Mouse (Mus musculus) midbrain, embryonic 12.5 days (tissue): ENCODE measurements around the gene Pcp4. TPM values are rescaled to one million over a fixed set of nuclear protein-coding genes. Genes with fewer than 3 reads are reported as not detected.
"Not testable (repeated sequence)": the region's sequence is repeated elsewhere in the genome, so short reads cannot be mapped to it uniquely, and the experiment has no call there.

Experiments used
- ATAC-seq: fragments of 200-750 bp; cut with Nextera tagmentation; 2 replicates; pipeline ENCODE4 v1.8.0; 2017; ENCODE audit warnings: low read depth, moderate TSS enrichment, moderate library complexity; ENCODE audit not compliant: low FRiP score
- H3K27ac ChIP-seq: fragments of 300-500 bp; sonication (generic); replicated peaks from 2 replicates; pipeline ENCODE4 v1.5.1; 2016; ENCODE audit warnings: mild to moderate bottlenecking
- H3K27me3 ChIP-seq: fragments of 300-500 bp; sonication (generic); 2 replicates; pipeline ENCODE4 v1.6.1; 2016; ENCODE audit warnings: mild to moderate bottlenecking
- H3K36me3 ChIP-seq: fragments of 300-500 bp; sonication (generic); 2 replicates; pipeline ENCODE4 v1.6.1; 2016
- H3K4me1 ChIP-seq: fragments of 300-500 bp; sonication (generic); 2 replicates; pipeline ENCODE4 v1.6.1; 2016
- H3K4me2 ChIP-seq: fragments of 300-500 bp; sonication (generic); replicated peaks from 2 replicates; pipeline ENCODE4 v1.6.1; 2016; ENCODE audit warnings: mild to moderate bottlenecking, moderate library complexity
- H3K4me3 ChIP-seq: fragments of 300-500 bp; sonication (generic); 2 replicates; pipeline ENCODE4 v1.5.1; 2016; ENCODE audit warnings: mild to moderate bottlenecking
- H3K9ac ChIP-seq: fragments of 300-500 bp; sonication (generic); replicated peaks from 2 replicates; pipeline ENCODE4 v1.6.1; 2016; ENCODE audit warnings: mild to moderate bottlenecking, moderate library complexity
- H3K9me3 ChIP-seq: fragments of 300-500 bp; sonication (generic); 2 replicates; pipeline ENCODE4 v1.6.1; 2016; ENCODE audit warnings: mild to moderate bottlenecking
- WGBS: fragments of 180-500 bp; shearing (Covaris S2); methylation state at CpG from one replicate; pipeline ENCODE4 v1.1.7; 2016; 5-methylcytosine and 5-hydroxymethylcytosine counted together
- polyA plus RNA-seq: library from polyadenylated mRNA; unstranded; fragments of >200 nt; fragmentation: Nextera tagmentation; extraction: Ambion mirVana; gene quantifications from 2 replicates; pipeline ENCODE4 v1.2.1, GENCODE M21; 2016

Gene Pcp4
- 12.9 and 21.8 TPM in 2 replicates for polyA plus RNA-seq

GRCm38 (mm10) chr16:96467445-96467844, at the start of gene Pcp4:
TSS of gene Pcp4 (plus strand) at chr16:96467606.
- Histone ChIP-seq H3K4me2 (0 out of 2 replicates have a peak within 1 kb of the TSS, but pooled peaks have one; percentile 12), H3K36me3 (no peaks in the 10 kb centered on the region), H3K4me1 (peaks cover 5% of the 10 kb centered on the region; the same call in 1 of the 2 replicates), H3K9me3 (no peaks in the 10 kb centered on the region), H3K27me3 (peaks cover 3% of the 10 kb centered on the region; the same call in 1 of the 2 replicates), H3K9ac (no peak within 1 kb of the TSS), H3K27ac (no peak within 1 kb of the TSS), H3K4me3 (no peak within 1 kb of the TSS)
- peak; percentile 54; the same call in 1 of the 2 replicates for ATAC-seq
- 13% methylated on average over 8 of the region's 8 CpGs for WGBS

- Histone ChIP-seq H3K27me3 (peaks cover 4% of the 10 kb centered on the region; the same call in 1 of the 2 replicates), H3K4me1 (no peaks in the 10 kb centered on the region), H3K4me2 (no peak overlapping the region), H3K27ac (no peak overlapping the region), H3K9ac (no peak overlapping the region), H3K9me3 (no peaks in the 10 kb centered on the region), H3K4me3 (no peak overlapping the region), H3K36me3 (no peaks in the 10 kb centered on the region)
- WGBS, result 88% methylated on average over 2 of the region's 2 CpGs
- ATAC-seq, result no peak
Measured at GRCm38 (mm10) chr16:96425044-96425443, 42.4 kb upstream of the Pcp4 start.

- H3K4me2 ChIP-seq, result no peak overlapping the region
- no peaks in the 10 kb centered on the region for H3K9me3 ChIP-seq
- no peak overlapping the region for H3K9ac ChIP-seq
- peaks cover 4% of the 10 kb centered on the region; the same call in 1 of the 2 replicates for H3K27me3 ChIP-seq
- no peak for ATAC-seq
- 86% methylated on average over 7 of the region's 7 CpGs for WGBS
- H3K27ac ChIP-seq, result no peak overlapping the region
- no peaks in the 10 kb centered on the region for H3K36me3 ChIP-seq
- H3K4me1 ChIP-seq, result no peaks in the 10 kb centered on the region
- H3K4me3 ChIP-seq, result no peak overlapping the region
Measured at GRCm38 (mm10) chr16:96426671-96427070, 40.7 kb upstream of the Pcp4 start.

- H3K4me3 ChIP-seq, result no peak overlapping the region
- no peaks in the 10 kb centered on the region for H3K9me3 ChIP-seq
- no peak for ATAC-seq
- H3K27me3 ChIP-seq, result peaks cover 4% of the 10 kb centered on the region; the same call in 1 of the 2 replicates
- no peak overlapping the region for H3K9ac ChIP-seq
- 71% methylated on average over 3 of the region's 3 CpGs for WGBS
- H3K4me2 ChIP-seq, result no peak overlapping the region
- no peaks in the 10 kb centered on the region for H3K4me1 ChIP-seq
- no peak overlapping the region for H3K27ac ChIP-seq
- no peaks in the 10 kb centered on the region for H3K36me3 ChIP-seq
Measured at GRCm38 (mm10) chr16:96429046-96429445, 38.4 kb upstream of the Pcp4 start.

GRCm38 (mm10) chr16:96433266-96433665, 34.1 kb upstream of the Pcp4 start:
- no peaks in the 10 kb centered on the region for H3K36me3 ChIP-seq
- H3K9me3 ChIP-seq, result no peaks in the 10 kb centered on the region
- peaks cover 4% of the 10 kb centered on the region; the same call in 1 of the 2 replicates for H3K27me3 ChIP-seq
- H3K9ac ChIP-seq, result no peak overlapping the region
- no peaks in the 10 kb centered on the region for H3K4me1 ChIP-seq
- H3K27ac ChIP-seq, result no peak overlapping the region
- H3K4me2 ChIP-seq, result no peak overlapping the region
- WGBS, result 83% methylated on average over 10 of the region's 10 CpGs
- ATAC-seq, result no peak
- H3K4me3 ChIP-seq, result no peak overlapping the region

DNA sequence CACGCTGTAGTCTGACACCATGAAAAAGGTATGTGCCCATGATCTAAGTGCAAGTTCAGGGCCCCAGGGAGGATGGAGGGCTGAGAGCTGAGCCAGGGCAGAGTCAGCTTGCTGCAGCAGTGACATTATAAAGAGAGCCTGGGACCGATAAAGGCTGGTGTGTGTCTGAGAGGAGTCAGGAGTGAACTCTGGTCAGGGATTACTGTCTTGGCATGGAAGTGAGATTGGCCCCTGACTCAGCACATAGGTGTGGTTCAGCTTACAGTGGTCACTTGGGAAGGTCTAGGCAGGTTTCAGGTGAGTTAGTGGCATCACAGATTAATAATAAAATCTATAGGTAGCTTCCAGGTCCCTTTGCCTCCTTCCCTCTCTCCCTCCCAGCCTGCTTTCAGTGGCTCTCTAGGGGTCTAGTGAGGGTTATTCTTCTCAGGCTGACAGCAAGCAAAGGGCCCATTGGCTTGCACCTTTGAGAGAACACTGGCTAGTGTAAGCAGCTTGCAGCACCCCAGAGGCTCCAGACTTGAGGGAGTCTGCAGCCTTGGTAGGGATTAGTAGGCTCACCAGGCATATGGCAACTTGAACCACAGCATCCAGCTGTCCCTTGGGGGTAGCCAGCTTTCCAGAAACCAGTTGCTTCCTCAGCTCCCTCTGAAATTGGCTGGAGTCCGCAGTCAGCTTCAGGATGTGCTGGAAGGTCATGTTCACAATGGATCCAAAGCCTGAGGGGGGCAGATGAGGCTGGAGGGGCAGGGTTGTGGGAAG, 33.2 kb upstream of the Pcp4 start:
- no peak overlapping the region for H3K9ac ChIP-seq
- WGBS, result 80% methylated on average over 3 of the region's 3 CpGs
- no peak overlapping the region for H3K4me3 ChIP-seq
- H3K27me3 ChIP-seq, result no peaks in the 10 kb centered on the region
- H3K4me2 ChIP-seq, result no peak overlapping the region
- no peaks in the 10 kb centered on the region for H3K9me3 ChIP-seq
- no peaks in the 10 kb centered on the region for H3K4me1 ChIP-seq
- H3K27ac ChIP-seq, result no peak overlapping the region
- ATAC-seq, result no peak
- H3K36me3 ChIP-seq, result no peaks in the 10 kb centered on the region

DNA sequence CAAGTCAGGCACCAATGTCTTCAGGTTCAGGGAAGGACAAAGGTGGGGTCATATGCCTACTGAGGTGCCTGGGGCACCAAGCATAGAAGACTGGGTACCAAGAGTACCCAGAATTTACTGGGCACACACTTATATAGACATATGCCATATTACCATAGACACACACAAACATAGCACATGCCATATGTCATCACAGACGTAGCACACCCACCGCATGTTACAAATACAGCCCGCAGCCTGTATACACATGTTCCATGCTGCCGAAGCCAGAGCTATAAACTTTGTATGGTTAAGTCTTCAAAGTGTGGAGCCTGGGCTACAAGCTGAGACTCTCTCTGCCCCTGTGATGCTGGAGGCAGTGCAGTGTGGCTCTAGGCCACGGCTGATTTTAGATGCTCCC, 28.5 kb upstream of the Pcp4 start:
- no peaks in the 10 kb centered on the region for H3K27me3 ChIP-seq
- no peak for ATAC-seq
- H3K9me3 ChIP-seq, result no peaks in the 10 kb centered on the region
- H3K4me1 ChIP-seq, result no peaks in the 10 kb centered on the region
- no peaks in the 10 kb centered on the region for H3K36me3 ChIP-seq
- 94% methylated on average over 5 of the region's 5 CpGs for WGBS
- no peak overlapping the region for H3K9ac ChIP-seq
- no peak overlapping the region for H3K27ac ChIP-seq
- no peak overlapping the region for H3K4me3 ChIP-seq
- no peak overlapping the region for H3K4me2 ChIP-seq

GRCm38 (mm10) chr16:96439682-96440081, 27.7 kb upstream of the Pcp4 start:
- H3K36me3 ChIP-seq, result no peaks in the 10 kb centered on the region
- no peak overlapping the region for H3K27ac ChIP-seq
- H3K4me1 ChIP-seq, result no peaks in the 10 kb centered on the region
- H3K9me3 ChIP-seq, result no peaks in the 10 kb centered on the region
- H3K27me3 ChIP-seq, result no peaks in the 10 kb centered on the region
- WGBS, result 82% methylated on average over 4 of the region's 4 CpGs
- H3K4me2 ChIP-seq, result no peak overlapping the region
- ATAC-seq, result no peak
- H3K9ac ChIP-seq, result no peak overlapping the region
- H3K4me3 ChIP-seq, result no peak overlapping the region

DNA sequence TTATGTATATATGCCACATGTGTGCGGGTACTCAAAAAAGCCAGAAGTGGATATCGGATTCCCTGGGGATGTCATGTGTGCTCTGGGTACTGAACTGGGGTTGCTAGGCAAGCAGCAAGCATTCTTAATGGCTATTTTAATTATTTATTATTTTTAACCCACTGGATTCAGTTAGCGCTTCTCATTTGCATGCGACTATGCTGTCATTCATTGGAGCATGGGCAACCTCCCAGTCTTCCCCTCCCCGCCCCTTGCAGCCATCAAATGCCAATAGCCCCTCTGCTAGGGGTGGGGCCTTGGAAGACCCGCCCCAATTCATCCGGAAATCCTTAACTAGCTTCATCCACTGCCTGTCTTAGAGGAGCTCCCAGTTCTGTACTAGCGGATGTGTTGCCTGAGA, 26.5 kb upstream of the Pcp4 start:
- peak; percentile 63; the same call in 1 of the 2 replicates for ATAC-seq
- 81% methylated on average over 8 of the region's 8 CpGs for WGBS
- no peak overlapping the region for H3K4me2 ChIP-seq
- H3K27me3 ChIP-seq, result no peaks in the 10 kb centered on the region
- no peaks in the 10 kb centered on the region for H3K4me1 ChIP-seq
- H3K27ac ChIP-seq, result no peak overlapping the region
- no peaks in the 10 kb centered on the region for H3K36me3 ChIP-seq
- no peak overlapping the region for H3K4me3 ChIP-seq
- no peaks in the 10 kb centered on the region for H3K9me3 ChIP-seq
- H3K9ac ChIP-seq, result no peak overlapping the region

DNA sequence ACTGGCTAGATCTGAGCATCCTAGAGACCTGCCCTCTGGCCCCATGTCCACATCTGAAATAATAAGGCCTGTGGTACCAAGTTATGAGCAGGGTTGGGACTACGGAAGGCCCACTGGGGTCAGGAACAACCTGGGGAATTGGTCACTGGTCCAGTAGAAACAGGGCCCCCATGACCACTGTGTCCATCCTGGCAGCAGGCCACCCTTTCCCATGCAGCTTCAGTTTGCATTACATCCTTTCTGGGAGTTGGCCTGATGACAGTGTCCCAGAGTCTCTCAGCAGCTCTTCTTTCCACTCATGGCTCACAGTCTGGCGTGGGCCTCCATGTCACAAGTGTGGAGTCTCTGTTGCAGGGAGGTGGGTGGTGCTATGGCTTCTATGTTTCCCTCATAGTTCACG, 25.6 kb upstream of the Pcp4 start:
- no peak overlapping the region for H3K4me2 ChIP-seq
- 79% methylated on average over 3 of the region's 3 CpGs for WGBS
- no peak for ATAC-seq
- H3K27ac ChIP-seq, result no peak overlapping the region
- no peaks in the 10 kb centered on the region for H3K9me3 ChIP-seq
- no peaks in the 10 kb centered on the region for H3K4me1 ChIP-seq
- no peak overlapping the region for H3K4me3 ChIP-seq
- no peaks in the 10 kb centered on the region for H3K36me3 ChIP-seq
- no peaks in the 10 kb centered on the region for H3K27me3 ChIP-seq
- H3K9ac ChIP-seq, result no peak overlapping the region

- ATAC-seq, result no peak
- whole genome bisulfite sequencing, result 86% methylated on average over 2 of the region's 2 CpGs
- no peaks in the 10 kb centered on the region for H3K36me3 ChIP-seq
- no peak within 1 kb of the TSS for H3K27ac ChIP-seq
- H3K4me2 ChIP-seq, result no peak within 1 kb of the TSS
- no peaks in the 10 kb centered on the region for H3K27me3 ChIP-seq
- H3K9me3 ChIP-seq, result no peaks in the 10 kb centered on the region
- no peak within 1 kb of the TSS for H3K9ac ChIP-seq
- no peak within 1 kb of the TSS for H3K4me3 ChIP-seq
- no peaks in the 10 kb centered on the region for H3K4me1 ChIP-seq
Measured at GRCm38 (mm10) chr16:96443468-96443867, 23.9 kb upstream of the Pcp4 start, which contains the start of gene Itgb2l. TSS of gene Itgb2l (minus strand) at chr16:96443619.

- not testable (repeated sequence) for H3K36me3 ChIP-seq, H3K27me3 ChIP-seq
- WGBS, result 90% methylated on average over 16 of the region's 16 CpGs
Measured at GRCm38 (mm10) chr16:96450871-96451270, 16.5 kb upstream of the Pcp4 start.

More at GRCm38 (mm10) chr16:96450871-96451270, 16.5 kb upstream of the Pcp4 start:
- not testable (repeated sequence) for H3K9ac ChIP-seq, H3K4me3 ChIP-seq, ATAC-seq, H3K9me3 ChIP-seq, H3K27ac ChIP-seq, H3K4me2 ChIP-seq, H3K4me1 ChIP-seq
